Mouse (Mus musculus) left cerebral cortex, postnatal 25 days (tissue): ENCODE results near the gene Pgf. TPM values are rescaled to one million over a fixed set of nuclear protein-coding genes. Genes with fewer than 3 reads are reported as not detected.

Experiments used
- DNase-seq, 2 experiments: peaks; one replicate each; pipeline ENCODE4 v3.0.0; 2022; ENCODE audit warnings: low spot score in 2 of 2, mixed read lengths in 1 of 2
- intact Hi-C: fragments of 180-260 bp; cut with DNase I; formaldehyde crosslinking; loops from one replicate; pipeline ENCODE4 v1.15.1; 2025
- total RNA-seq, 2 experiments: library from RNA; stranded (reverse); gene quantifications; 2 replicates each; pipeline ENCODE4 v1.2.3; 2021

Gene Pgf
- total RNA-seq, 2 experiments from 2014 or later: 1.7 to 2.8 TPM

- no peak for DNase-seq
- intact Hi-C loops: no loop called here
Measured at GRCm38 (mm10) chr12:85193146-85193545, 15.6 kb upstream of the Pgf start.

- DNase-seq: no peak
- intact Hi-C loops: no loop called here
Measured at GRCm38 (mm10) chr12:85192461-85193108, 15.0 kb upstream of the Pgf start.

- intact Hi-C loops: no loop called here
- DNase-seq: no peak
Measured at GRCm38 (mm10) chr12:85190290-85190689, 12.7 kb upstream of the Pgf start.

GRCm38 (mm10) chr12:85186361-85186760, 8.8 kb upstream of the Pgf start:
- no peak for DNase-seq
- intact Hi-C loops: no loop called here

- intact Hi-C loops: no loop called here
- DNase-seq: no peak
Measured at GRCm38 (mm10) chr12:85185810-85186209, 8.2 kb upstream of the Pgf start.

- DNase-seq: no peak
- intact Hi-C loops: no loop called here
Measured at GRCm38 (mm10) chr12:85184118-85184517, 6.5 kb upstream of the Pgf start.

- intact Hi-C loops: no loop called here
- DNase-seq: no peak
Measured at GRCm38 (mm10) chr12:85182898-85183297, 5.3 kb upstream of the Pgf start.

- DNase-seq: no peak
- intact Hi-C loops: no loop called here
Measured at GRCm38 (mm10) chr12:85182345-85182643, 4.7 kb upstream of the Pgf start.

- intact Hi-C loops: no loop called here
- DNase-seq: peak in 1 of 2 experiments; percentile 8
Measured at GRCm38 (mm10) chr12:85181475-85182344, 4.1 kb upstream of the Pgf start.

GRCm38 (mm10) chr12:85178294-85178693, 704 bp upstream of the Pgf start:
- no peak for DNase-seq
- intact Hi-C loops: no loop called here

- intact Hi-C loops: no loop called here
Measured at GRCm38 (mm10) chr12:85176846-85177523, 605 bp downstream of the Pgf start.

GRCm38 (mm10) chr12:85175926-85176845, 1.4 kb downstream of the Pgf start:
- intact Hi-C loops: no loop called here
- no peak for DNase-seq

More at GRCm38 (mm10) chr12:85176846-85177523, 605 bp downstream of the Pgf start:
- DNase-seq: no peak

- intact Hi-C loops: no loop called here
- no peak for DNase-seq
Measured at GRCm38 (mm10) chr12:85175087-85175675, 2.4 kb downstream of the Pgf start.

GRCm38 (mm10) chr12:85174016-85174415, 3.6 kb downstream of the Pgf start:
- intact Hi-C loops: no loop called here
- DNase-seq: no peak

- no peak for DNase-seq
- intact Hi-C loops: no loop called here
Measured at GRCm38 (mm10) chr12:85170948-85171307, 6.7 kb downstream of the Pgf start.

GRCm38 (mm10) chr12:85170284-85170947, 7.2 kb downstream of the Pgf start:
- intact Hi-C loops: no loop called here
- DNase-seq: no peak

- intact Hi-C loops: loop anchor here (1.0 to 2.0 kb wide), 2 partner anchors 49 to 135 kb away; partner anchors contain the start of gene Eif2b2
- DNase-seq: no peak
Measured at GRCm38 (mm10) chr12:85169877-85170276, 7.7 kb downstream of the Pgf start.

- DNase-seq: peak; percentile 80 to 83
- intact Hi-C loops: loop anchor here (1.0 to 2.0 kb wide), 2 partner anchors 50 to 136 kb away; partner anchors contain the start of gene Eif2b2
Measured at GRCm38 (mm10) chr12:85169117-85169858, 8.3 kb downstream of the Pgf start.
